Mouse (Mus musculus): Measurements from ENCODE around the gene Arid1a.
A peak's percentile ranks its signal among the peaks of the same experiment; 100 is the strongest.

The Arid1a gene

DNA sequence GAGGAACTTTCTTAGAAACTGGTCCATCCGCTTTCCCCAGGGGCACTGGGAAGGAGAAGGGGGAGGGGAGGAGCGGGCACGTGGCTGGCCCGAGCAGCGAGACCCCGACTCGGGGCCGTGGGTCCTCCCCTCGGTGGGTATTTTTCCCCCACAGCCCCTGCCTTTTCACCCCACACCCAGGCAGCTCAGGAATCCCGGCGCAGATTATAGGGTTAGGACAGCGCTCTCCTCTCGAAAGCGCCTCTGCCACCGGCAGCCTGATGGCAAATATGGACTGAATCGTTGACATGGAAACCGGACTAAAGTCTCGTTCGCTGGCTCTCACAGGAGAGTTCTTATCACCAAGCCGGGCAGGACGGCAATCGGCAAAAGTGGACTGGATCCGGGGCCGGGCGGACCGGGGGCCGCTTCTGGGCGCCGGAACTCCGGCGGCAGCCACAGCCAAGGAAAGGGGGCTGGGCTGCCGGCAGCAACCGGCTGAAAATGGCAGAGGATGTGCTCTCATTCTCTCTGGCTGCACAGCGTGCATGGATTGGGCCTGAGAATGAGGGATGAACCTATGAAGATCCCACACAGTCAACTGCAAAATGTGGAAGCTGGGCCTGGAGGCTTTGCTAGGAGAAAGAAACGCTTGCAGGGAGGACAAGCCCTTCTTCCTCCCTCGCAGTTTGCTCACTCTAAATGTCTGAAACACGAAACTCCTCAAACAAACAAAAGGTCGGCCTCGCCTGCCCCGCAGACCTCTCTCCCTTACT lies at the start of gene Arid1a:
TSS of gene Arid1a (minus strand) at position 256 of the 755 bp plus-strand sequence.
- DNase-seq (ENCODE audit: low read depth, low spot score): peak; percentile 91

DNA sequence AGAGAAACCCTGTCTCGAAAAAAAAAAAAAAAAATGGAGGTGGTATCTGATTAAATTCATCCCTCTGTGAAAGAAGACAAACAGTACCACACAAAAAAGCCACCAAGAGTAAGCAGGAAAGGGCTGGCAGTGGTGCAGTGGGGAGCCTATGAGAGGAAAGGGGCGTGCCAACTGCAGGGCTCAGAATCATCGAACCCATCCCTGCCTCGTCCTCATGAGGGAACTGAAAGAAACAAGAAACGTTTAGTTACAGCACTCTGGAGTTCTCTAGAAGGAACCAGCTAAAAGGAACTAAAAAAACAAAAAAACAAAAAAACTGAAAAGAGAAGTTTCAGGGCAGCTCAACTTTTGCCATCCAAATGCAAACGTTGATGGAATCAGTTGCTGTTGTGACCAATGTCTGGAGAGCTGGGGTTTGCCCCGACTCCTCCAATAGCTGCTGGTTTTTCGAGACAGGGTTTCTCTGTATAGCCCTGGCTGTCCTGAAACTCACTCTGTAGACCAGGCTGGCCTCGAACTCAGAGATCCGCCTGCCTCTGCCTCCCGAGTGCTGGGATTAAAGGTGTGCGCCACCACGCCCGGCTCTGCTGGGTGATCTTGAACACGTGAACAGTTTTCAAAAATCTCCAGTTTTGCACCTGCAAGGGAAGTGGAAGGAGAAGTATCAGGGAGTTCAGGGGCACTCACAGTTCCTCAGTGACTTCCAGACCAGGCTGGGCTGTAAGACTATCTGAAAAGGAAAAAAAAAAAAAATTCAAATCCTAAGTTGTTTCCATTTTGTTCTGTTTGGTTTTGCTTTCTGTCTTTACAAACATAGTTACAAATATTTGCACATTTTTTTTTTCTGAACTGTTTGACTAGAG lies 48.1 kb upstream of the Arid1a start:
- DNase-seq (ENCODE audit: low read depth, low spot score): peak; percentile 43

DNA sequence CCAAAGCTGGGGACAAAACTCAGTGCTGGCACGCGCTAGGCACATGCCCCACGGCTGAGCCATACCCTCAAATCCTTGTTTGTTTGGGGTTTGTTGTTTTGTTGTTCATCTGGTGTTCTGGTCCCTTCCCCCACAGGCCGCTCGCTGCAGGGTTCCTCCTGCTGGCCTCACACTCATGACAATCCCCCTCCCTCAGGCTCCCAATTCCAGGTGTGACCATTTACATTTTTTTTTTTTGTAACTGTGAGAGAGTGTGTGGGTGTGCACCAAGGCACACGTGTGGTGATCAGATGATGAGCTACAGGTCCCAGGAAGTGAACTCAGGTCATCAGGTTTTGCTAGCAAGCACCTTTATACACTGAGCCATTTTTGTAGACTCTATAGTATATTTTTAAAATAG lies 44.0 kb upstream of the Arid1a start:
- no peak for DNase-seq (ENCODE audit: low read depth, low spot score)

DNA sequence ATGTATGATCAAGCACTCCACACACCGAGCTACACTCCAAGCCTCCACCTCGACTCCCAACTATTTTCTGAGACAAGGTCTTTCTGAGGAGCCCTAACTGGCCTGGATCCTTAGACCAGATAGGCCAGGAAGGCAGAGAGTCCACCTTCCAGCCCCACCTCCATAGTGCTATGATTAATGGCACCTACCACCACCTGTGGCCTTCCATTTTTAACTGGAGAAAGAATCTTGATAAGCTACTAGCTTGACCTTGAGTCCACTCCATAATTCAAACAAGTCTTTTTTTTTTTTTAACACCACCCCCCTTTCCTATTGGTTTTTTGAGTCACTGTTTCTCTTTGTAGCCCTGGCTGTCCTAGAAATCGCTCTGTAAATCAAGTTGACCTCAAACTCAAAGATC lies 36.7 kb upstream of the Arid1a start:
- DNase-seq (ENCODE audit: low read depth, low spot score): no peak

DNA sequence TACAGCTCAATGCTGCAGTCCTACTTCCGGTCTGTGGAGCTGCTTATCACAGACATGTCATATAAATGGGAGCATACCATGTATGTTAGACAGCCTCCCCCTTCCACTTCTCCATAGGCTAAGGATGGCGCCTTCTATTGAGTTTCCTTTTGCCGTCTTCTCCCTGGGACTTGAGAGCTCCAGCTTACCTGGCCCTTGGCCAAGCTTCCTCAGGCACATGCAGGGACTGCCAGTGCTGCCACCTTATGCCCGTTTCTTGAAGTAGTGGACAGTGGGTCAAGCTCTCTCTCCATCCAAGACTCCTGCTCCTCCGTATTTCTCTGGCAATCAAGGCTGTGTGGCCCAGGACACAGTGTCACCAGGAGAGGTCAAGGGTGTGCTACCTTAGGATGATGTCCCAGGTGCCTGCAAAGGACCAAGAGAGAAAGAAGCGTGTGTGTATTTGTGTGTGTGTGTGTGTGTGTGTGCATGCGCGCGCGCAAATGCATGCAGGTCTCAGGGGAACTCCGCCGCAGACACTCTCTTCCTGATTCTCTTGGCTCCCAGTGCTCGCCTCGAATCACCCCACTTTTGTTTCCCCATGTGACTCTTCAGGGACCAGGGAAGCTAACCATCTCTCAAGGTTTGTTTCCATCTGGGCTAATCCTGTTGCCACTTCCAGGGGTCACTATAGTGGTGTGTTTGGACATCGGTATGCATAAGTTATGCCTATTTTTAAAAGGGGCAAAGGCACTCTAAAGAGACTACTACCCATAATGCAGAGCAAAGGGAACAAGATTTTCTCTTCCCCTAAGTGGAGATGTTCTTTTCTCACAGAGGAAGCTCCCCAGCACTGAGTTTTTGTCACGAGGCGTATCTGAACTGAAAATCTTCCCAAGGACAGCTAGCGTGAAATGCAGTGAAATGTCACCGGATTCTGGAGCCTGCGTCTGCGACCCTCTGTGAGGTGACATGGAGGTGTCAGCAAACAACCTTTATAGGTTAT lies 18.3 kb upstream of the Arid1a start:
- peak; percentile 92 for DNase-seq (ENCODE audit: low read depth, low spot score)

DNA sequence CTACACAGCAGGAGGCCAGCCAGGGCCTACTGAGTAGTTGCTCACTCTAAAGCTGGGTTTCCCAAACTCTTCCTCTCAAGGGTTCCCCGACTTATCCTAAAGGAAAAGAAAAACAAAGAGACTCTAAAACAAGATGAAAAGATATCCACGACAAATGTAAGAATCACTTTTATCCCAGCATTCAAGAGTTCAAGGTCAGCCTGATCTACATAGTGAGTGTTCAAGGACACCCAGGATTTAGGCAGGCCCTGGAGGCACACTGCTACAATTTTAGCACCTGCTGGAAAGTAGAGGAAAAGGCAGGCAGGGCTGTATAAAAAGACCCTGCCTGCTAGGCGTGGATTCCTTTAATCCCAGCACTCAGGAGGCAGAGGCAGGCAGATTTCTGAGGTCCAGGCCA lies 12.6 kb upstream of the Arid1a start:
- DNase-seq (ENCODE audit: low read depth, low spot score): no peak

DNA sequence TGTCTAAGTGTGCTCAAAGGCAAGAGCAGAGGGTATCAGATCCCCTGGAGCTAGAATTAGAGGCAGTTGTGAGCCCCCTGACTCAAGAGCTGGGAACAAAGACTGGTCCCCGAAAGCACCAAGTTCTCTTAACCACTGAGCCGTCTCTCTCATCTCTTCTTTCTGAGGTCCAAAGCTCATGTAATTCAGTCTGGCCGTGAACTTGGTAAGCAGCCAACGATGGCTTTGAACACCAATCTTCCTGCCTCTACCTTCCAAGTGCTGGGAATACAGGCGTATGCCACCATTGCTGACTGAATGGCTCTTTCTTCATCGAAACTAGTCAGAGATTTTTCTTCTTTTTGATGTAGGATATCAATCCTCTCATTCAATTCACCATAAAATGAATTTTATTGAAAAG lies 6.5 kb upstream of the Arid1a start:
- DNase-seq (ENCODE audit: low read depth, low spot score): no peak

DNA sequence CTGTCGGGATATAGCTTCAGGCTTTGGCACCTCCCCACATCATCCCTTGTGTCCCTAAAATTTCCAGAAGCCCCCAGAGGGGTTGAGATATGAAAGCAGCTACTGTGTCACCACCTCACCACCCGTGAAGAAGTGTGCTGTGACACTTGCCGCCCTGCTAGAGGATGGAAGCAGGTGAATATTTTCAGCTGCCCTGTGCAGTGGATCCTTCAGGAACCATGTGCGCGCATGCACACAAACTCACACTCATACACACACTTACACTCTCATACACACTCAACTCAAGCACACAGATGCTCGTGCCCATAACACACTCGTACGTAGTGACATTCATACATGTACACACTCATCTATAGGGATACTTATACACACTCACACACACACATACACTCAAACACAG lies 3.1 kb upstream of the Arid1a start:
- DNase-seq (ENCODE audit: low read depth, low spot score): no peak

DNA sequence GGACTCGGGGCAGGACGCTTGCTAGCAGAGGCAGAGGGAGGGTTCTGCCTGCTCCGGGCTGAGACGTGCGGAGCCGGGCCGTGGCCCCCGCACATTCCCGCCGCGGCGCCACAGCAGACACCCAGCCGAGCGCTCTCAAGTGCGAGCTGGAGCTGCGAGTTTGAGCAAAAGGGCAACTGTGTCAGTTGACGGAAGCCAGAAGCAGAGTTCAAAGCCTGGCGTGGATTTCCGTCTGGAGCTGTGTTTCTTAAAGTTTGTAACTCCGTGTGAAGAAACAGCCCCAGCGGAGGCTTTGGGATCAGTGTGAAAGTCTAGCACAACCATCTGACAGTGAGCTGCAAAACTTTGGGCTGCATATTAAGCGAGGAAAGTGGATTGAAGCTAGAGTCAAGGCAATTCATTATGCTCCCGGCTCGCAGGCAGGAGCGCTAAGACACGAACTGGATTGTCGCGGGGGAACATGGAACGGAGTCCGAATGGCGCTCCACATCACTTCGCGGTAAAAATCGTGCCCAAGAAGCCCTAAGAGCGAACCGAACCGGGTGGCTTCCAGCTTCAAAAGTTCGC lies 783 bp upstream of the Arid1a start:
- peak; percentile 82 for DNase-seq (ENCODE audit: low read depth, low spot score)

DNA sequence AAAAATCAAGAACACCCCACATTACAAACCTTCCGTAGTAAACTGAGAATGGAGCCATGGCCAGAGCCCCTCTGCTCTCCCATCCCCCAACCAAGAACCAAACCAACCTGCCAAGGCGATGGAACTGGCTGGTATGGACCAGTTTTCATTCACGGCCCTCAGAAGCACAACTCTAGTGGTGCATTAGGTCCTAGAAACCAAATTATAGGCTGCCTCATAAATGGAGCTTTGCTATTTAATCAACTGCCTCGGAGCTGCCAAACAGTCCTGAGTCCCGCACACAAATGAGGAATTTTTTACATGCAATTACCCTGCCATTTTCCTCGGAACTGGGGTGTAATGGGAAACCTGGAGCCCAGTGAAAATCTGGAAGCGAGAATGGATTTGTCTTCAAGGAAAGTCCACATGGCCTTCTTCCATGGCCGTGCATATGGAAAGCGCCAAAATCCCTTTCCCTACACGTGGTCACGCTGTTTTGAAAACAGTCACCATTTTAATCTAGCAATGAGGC lies 653 bp downstream of the Arid1a start:
- no peak for DNase-seq (ENCODE audit: low read depth, low spot score)

DNA sequence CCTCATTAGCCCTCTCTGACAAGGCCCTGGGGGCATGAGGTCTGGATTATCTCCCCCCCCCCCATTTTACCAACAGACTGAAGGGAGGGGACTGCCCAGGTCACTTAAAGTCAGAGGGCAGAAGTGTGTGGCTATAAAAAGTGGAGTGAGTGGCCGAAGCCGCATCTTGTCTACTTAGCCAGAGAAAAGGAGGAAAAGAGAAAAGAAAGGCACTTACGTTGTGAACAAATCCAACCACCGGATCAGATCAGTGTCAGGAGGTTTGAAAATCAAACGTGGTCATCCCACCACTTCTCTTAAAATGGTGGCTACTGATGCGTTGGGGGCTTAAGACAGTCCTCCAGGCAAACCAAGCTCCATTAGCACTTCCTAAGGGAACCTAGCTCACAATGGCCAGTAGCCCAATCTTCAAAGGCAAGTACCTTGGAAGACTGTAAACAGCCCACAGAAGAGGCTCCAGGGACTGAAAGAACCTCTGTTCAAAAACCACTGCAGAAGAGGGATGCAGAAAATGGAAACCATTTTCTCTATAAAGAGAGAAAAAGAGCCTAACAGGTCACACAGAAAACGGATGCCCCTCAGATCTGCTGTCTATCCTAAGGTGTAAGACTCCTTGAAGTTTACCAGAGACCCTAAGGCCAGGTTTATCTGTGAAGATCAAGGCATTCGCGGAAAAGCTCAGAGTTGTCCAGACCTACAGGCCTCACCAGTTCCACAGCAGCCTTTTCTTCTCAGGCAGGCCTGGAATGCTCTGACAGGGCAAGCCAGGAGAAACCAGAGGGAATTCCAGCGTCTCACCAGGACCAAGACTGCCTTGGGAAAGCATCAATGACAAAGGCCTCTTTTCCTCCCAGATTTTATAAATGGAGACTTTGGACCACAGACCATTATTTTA lies 1.5 kb downstream of the Arid1a start:
- DNase-seq (ENCODE audit: low read depth, low spot score): no peak

DNA sequence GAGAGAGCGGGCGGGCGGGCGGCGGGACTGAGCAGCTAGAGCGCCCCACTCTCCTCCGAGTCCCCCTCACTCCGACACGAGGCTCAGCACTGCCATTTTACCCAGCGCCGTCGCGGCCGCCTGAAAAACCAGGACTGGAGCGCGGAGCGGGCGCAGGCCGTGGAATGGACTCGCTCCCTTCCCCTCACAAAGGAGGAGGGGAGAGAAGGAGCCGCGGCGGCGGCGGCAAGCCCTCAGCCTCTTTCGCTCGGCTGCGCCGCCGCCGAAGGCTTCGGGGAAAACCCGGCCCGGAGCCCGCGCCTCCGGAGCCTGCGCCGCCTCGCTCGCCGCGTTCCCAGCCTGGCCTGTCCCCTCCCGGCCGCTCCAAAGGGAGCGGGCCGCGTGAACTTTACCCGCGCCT lies 2.3 kb downstream of the Arid1a start:
- peak; percentile 96 for DNase-seq (ENCODE audit: low read depth, low spot score)

DNA sequence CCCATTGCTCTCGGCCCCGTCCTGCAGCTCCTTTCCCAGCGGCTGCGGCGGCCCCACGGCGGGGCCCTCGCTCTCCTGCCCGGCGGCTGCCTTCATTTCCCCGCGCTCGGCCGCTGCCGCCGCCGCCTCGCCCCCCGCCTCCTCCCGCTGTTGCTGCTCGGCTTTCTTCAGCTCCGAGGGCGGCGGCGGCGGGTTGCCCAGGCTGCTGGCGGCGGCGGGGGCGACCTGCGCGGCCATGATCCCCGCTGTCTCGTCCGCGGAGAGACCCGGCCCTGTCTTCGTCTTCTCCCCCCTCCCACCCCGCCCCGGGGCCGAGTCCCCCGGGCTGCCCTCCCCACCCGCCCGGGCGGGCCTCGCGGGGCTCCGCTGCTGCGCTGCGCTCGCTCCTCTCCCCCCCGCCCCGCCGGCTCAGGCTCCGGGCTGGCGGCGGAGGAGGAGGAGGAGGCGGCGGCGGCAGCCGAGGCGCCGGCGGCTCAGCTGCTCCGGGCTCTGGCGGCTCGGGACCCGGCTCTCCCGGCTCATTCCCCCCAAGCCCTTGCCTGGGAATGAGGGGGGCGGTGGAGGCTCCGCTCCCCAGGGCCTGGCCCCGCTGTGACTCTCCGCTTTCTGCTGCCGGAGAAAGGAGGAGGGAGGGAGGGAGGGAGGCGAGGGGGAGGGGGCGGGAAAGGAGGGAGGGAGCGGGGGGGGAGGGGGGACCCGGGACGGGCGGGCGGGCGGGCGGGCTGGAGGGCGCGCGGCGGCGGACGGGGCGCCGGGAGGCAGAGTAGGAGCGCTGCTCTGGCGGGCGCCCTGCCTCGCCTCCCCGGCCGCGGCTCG lies 3.0 kb downstream of the Arid1a start:
- peak; percentile 77 for DNase-seq (ENCODE audit: low read depth, low spot score)

DNA sequence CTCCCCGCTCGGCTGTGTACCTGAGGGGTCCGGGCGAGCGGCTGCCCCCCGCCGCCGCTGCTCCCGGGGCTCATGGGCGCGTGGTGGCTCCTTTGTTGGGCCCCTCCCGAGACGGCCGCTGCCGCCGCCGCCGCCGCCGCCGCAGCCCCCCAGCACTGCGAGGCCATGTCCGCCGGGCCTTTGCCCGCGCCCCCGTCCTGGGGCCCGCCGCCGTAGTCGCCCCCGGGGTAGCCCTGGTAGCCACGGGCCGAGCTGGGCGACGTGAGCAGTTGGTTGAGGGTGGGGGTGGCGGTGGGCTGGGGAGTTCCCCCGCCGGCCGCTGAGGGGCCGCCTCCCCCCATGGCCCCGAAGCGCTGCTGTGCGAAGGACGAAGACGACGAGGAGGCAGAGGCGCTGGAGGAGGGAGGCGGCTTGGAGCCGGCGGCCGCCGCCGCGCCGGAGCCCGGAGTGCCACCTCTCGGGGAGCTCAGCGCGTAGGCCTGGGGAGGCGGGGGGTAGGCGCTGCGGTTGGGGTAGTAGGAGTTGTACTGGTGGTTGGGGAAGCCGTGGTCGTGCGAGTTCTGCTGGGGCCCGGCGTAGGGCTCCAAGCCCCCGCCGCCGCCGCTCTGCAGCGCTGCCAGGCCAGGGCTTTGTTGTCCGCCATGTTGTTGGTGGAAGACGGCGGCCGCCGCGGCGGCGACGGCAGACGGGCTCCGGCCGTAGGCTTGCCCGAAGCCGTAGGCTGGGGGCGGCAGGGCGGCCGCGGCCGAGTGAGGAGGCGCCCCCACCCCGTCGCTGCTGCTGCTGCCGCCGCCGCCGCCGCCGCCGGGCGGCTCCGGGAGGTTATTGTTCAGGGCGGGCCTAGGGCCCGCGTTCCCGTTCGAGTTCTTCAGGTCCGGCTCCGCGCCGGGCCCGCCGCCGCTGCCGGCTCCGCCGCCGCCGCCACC lies 3.9 kb downstream of the Arid1a start:
- DNase-seq (ENCODE audit: low read depth, low spot score): peak; percentile 30

DNA sequence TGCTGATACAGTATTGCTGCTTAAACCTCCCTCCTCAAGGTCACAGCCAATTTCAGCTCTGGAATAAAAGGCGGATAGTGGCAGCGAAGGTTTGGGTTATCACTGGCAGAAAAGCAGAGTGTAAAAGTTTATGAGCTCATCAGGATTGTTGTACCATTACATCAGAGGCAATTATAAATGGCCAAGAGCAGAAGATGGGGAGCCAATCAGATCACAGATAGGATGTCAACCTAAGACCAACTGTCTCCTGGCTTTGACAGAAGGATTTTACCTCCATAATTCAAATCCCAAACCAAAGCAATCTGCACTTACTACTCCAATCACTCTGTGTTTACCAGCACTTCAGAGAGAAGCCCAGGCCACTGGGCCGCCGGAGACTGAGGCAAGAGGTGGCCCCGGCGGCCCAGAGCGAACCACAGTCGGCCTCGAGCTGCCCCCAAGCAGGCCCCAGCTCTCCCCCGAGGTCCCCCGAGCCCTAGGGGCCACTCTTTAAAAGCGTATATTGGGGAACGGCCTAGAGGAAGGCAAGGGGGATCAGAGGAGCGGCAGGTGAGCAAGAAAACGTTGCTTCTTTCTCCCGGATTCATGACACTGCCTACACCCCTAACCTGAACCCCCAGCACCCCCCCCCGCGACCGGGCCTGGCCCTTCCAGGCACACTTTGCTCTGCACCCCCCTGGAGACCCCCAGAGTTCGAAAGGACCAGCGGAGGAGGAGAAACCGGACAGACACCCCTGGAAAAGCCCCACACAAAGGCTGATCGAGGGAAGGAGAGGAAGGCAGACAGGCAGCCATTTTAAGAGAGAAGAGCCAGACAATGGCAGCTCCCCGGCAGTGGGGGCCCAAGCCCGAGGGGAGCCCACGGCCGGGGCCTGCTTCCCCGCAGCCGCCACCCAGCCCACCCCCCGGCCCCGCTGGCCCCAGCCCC lies 4.8 kb downstream of the Arid1a start:
- peak; percentile 83 for DNase-seq (ENCODE audit: low read depth, low spot score)

DNA sequence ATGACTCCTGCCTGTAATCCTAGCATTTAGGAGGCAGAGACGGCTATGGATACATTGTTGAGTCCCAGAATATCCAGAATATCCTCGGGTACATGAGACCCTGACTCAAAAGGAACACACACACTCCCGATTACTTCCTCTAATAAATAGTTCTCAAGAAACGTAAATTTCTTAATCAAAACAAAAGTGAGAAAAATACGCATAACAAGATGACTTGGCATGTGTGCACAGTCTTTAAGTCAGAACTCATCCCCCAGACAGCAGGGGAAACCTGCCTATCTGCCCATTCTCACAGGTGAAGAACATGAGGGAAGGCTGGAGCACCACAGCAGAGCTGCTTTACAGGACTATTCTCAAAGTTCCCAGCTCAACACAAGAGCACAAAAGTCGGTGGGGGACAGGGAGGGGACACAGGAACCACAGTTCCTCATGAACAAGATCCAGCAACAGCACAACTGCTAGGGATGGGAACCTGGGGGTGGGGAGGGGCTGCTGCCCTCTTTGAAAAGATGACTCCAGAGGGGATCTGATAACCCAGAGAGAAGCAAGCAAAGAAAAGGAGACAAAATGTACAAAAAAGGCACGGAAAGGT lies 6.3 kb downstream of the Arid1a start:
- no peak for DNase-seq (ENCODE audit: low read depth, low spot score)

DNA sequence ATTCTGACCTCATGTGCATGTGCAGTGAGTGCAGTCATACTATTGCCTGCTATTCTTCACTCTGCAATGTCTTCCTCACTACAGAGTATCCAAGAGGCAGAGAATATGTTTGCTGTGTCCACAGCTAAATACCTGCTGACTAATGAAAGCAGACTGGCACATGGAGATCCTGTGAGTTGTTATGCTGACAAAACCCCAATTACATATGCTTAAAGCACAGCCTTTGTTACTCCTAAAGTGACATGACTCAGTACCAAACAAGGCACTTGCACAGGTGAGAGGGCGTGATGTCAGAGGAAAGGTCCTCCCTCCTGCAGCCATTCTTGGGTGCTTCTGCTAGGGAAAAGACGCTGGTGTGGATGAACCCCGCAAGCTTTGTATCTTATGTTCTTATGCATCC lies 21.3 kb downstream of the Arid1a start:
- DNase-seq (ENCODE audit: low read depth, low spot score): no peak
